Mouse (Mus musculus): ENCODE data around the gene Slit2. TPM values are rescaled to one million over a fixed set of nuclear protein-coding genes. Genes with fewer than 3 reads are reported as not detected.

Slit2 gene
- polyA plus RNA-seq, 1 experiment from 2014 or later: 12.8 TPM

GRCm38 (mm10) chr5:47984584-47985197 is 1.8 kb downstream of the Slit2 start:
- H3K4me2 ChIP-seq (ENCODE audit: low read depth, severe bottlenecking): peak overlapping the region; percentile 94
- peaks cover 13% of the 10 kb centered on the region for H3K4me1 ChIP-seq (ENCODE audit: control insufficient read depth, insufficient read depth, low read length)
- DNase-seq (ENCODE audit: low spot score): peak; percentile 49
- 0 out of 2 replicates have a peak, but pooled peaks have one; percentile 4 for ATAC-seq (ENCODE audit: insufficient number of reproducible peaks, low FRiP score, low TSS enrichment, low read depth)
- peaks cover 10% of the 10 kb centered on the region; the same call in 1 of the 2 replicates for H3K27me3 ChIP-seq (ENCODE audit: control insufficient read depth, insufficient read depth, low read length)
- H3K4me3 ChIP-seq (ENCODE audit: low read depth, low read length): peak overlapping the region; percentile 59
- H3K36me3 ChIP-seq (ENCODE audit: control insufficient read depth, insufficient read depth, low read length): no peaks in the 10 kb centered on the region
- H3K9me3 ChIP-seq (ENCODE audit: control insufficient read depth, low read length): no peaks in the 10 kb centered on the region
- no peak overlapping the region for H3K27ac ChIP-seq (replicated peaks; ENCODE audit: low read depth, low read length)
- peak overlapping the region; percentile 49; the same call in 1 of the 2 replicates for H3K9ac ChIP-seq (ENCODE audit: low read length)
- 2% methylated on average over 23 of the region's 23 CpGs for WGBS

GRCm38 (mm10) chr5:47985198-47985631 is 2.3 kb downstream of the Slit2 start:
- Histone ChIP-seq H3K9me3 (ENCODE audit: control insufficient read depth, low read length) (no peaks in the 10 kb centered on the region), H3K9ac (ENCODE audit: low read length) (peak overlapping the region; percentile 32; the same call in 1 of the 2 replicates), H3K4me3 (ENCODE audit: low read depth, low read length) (peak overlapping the region; percentile 59), H3K27ac (replicated peaks; ENCODE audit: low read depth, low read length) (no peak overlapping the region), H3K4me1 (ENCODE audit: control insufficient read depth, insufficient read depth, low read length) (peaks cover 13% of the 10 kb centered on the region), H3K36me3 (ENCODE audit: control insufficient read depth, insufficient read depth, low read length) (no peaks in the 10 kb centered on the region), H3K27me3 (ENCODE audit: control insufficient read depth, insufficient read depth, low read length) (peaks cover 10% of the 10 kb centered on the region; the same call in 1 of the 2 replicates), H3K4me2 (ENCODE audit: low read depth, severe bottlenecking) (peak overlapping the region; percentile 94)
- DNase-seq (ENCODE audit: low spot score) (peak; percentile 61), ATAC-seq (ENCODE audit: insufficient number of reproducible peaks, low FRiP score, low TSS enrichment, low read depth) (0 out of 2 replicates have a peak, but pooled peaks have one; percentile 8)
- under 1% methylated on average over 13 of the region's 13 CpGs for WGBS

DNA sequence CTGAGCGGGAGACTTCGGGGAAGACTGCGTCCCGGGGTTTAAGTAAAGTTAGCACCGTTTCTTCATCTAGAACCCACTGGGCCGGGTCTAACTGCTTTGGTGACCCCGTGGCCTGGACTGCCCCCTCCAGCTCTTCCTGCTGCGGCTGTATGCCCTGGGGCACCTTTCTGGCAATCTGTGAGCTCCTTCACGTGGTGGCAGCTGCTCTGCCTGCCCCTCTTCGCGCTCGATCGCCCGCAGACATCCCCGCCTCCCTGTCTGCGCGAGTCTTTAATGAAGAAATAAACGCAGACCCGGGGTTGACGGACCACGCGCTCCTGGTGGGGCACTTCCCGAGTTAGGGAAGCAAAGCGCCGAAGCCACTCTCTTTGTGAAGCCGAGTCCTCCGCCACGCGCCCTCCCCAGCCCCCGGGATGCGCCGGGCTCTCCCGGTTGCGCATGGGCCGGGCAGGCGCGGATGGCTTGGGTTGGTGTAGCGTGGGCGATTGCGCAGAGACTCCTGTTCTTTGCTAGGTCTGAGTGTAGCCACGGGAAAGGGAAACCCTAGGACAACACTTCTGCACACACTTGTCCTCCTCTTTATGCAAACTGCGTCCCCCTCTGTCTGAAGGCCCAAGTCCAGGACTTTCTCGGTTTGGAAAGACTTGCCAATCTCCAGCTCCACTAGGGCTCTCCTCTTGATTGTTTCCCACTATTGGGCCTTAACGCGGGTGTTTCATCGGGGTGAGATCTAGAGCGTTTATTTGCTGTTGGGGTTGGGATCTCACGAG is 3.1 kb downstream of the Slit2 start:
- peak; percentile 70 for DNase-seq (ENCODE audit: low spot score)
- ATAC-seq (ENCODE audit: insufficient number of reproducible peaks, low FRiP score, low TSS enrichment, low read depth): no peak
- Histone ChIP-seq H3K9ac (ENCODE audit: low read length) (peak overlapping the region; percentile 65), H3K4me3 (ENCODE audit: low read depth, low read length) (peak overlapping the region; percentile 59), H3K36me3 (ENCODE audit: control insufficient read depth, insufficient read depth, low read length) (no peaks in the 10 kb centered on the region), H3K27me3 (ENCODE audit: control insufficient read depth, insufficient read depth, low read length) (peaks cover 10% of the 10 kb centered on the region; the same call in 1 of the 2 replicates), H3K9me3 (ENCODE audit: control insufficient read depth, low read length) (no peaks in the 10 kb centered on the region), H3K27ac (replicated peaks; ENCODE audit: low read depth, low read length) (no peak overlapping the region), H3K4me1 (ENCODE audit: control insufficient read depth, insufficient read depth, low read length) (peaks cover 13% of the 10 kb centered on the region), H3K4me2 (ENCODE audit: low read depth, severe bottlenecking) (peak overlapping the region; percentile 94)
- WGBS: under 1% methylated on average over 48 of the region's 48 CpGs

DNA sequence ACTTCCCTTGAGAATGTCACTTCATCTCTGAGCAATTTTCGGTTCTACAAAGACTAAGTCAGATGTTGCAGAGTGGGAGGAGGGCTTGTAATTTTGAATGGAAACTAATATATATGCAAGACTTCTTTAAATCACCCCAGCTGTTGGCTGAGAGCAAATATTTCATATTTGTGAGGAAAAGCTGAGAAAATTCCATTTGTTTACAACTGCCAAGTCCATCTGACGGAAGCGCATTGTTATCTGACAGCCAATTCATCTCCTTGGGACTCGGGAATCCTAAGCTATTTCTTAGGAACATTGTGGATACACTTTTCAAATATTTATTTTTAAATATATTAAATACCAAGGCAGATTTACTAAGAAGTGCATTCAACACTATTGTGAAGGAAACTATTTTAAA is 8.0 kb downstream of the Slit2 start:
- H3K4me1 ChIP-seq (ENCODE audit: control insufficient read depth, insufficient read depth, low read length): 0 out of 2 replicates have a peak, but pooled peaks cover 2% of the 10 kb centered on the region
- ATAC-seq (ENCODE audit: insufficient number of reproducible peaks, low FRiP score, low TSS enrichment, low read depth) (no peak), DNase-seq (ENCODE audit: low spot score) (no peak)
- no peaks in the 10 kb centered on the region for H3K9me3 ChIP-seq (ENCODE audit: control insufficient read depth, low read length)
- no peaks in the 10 kb centered on the region for H3K36me3 ChIP-seq (ENCODE audit: control insufficient read depth, insufficient read depth, low read length)
- H3K27me3 ChIP-seq (ENCODE audit: control insufficient read depth, insufficient read depth, low read length): no peaks in the 10 kb centered on the region
- H3K9ac ChIP-seq (ENCODE audit: low read length): no peak overlapping the region
- H3K27ac ChIP-seq (replicated peaks; ENCODE audit: low read depth, low read length): no peak overlapping the region
- no peak overlapping the region for H3K4me3 ChIP-seq (ENCODE audit: low read depth, low read length)
- no peak overlapping the region for H3K4me2 ChIP-seq (ENCODE audit: low read depth, severe bottlenecking)
- 87% methylated on average over 4 of the region's 4 CpGs for WGBS

- WGBS: 20% methylated on average over 12 of the region's 12 CpGs
- Histone ChIP-seq H3K9me3 (ENCODE audit: control insufficient read depth, low read length) (no peaks in the 10 kb centered on the region), H3K36me3 (ENCODE audit: control insufficient read depth, insufficient read depth, low read length) (no peaks in the 10 kb centered on the region), H3K27me3 (ENCODE audit: control insufficient read depth, insufficient read depth, low read length) (no peaks in the 10 kb centered on the region), H3K9ac (ENCODE audit: low read length) (no peak overlapping the region), H3K27ac (replicated peaks; ENCODE audit: low read depth, low read length) (no peak overlapping the region), H3K4me3 (ENCODE audit: low read depth, low read length) (no peak overlapping the region), H3K4me1 (ENCODE audit: control insufficient read depth, insufficient read depth, low read length) (peaks cover 3% of the 10 kb centered on the region; the same call in 1 of the 2 replicates), H3K4me2 (ENCODE audit: low read depth, severe bottlenecking) (peak overlapping the region; percentile 18; the same call in 1 of the 2 replicates)
- ATAC-seq (ENCODE audit: insufficient number of reproducible peaks, low FRiP score, low TSS enrichment, low read depth): peak; percentile 87
- DNase-seq (ENCODE audit: low spot score): peak; percentile 70
These were observed 20.9 kb downstream of the Slit2 start for GRCm38 (mm10) chr5:48003708-48004415.

GRCm38 (mm10) chr5:48005533-48005932 is 22.6 kb downstream of the Slit2 start:
- no peak overlapping the region for H3K4me2 ChIP-seq (ENCODE audit: low read depth, severe bottlenecking)
- H3K27ac ChIP-seq (replicated peaks; ENCODE audit: low read depth, low read length): no peak overlapping the region
- no peak overlapping the region for H3K4me3 ChIP-seq (ENCODE audit: low read depth, low read length)
- H3K4me1 ChIP-seq (ENCODE audit: control insufficient read depth, insufficient read depth, low read length): peaks cover 3% of the 10 kb centered on the region; the same call in 1 of the 2 replicates
- no peaks in the 10 kb centered on the region for H3K27me3 ChIP-seq (ENCODE audit: control insufficient read depth, insufficient read depth, low read length)
- no peaks in the 10 kb centered on the region for H3K36me3 ChIP-seq (ENCODE audit: control insufficient read depth, insufficient read depth, low read length)
- no peak overlapping the region for H3K9ac ChIP-seq (ENCODE audit: low read length)
- ATAC-seq (ENCODE audit: insufficient number of reproducible peaks, low FRiP score, low TSS enrichment, low read depth) (no peak), DNase-seq (ENCODE audit: low spot score) (peak; percentile 31)
- 41% methylated on average over 9 of the region's 9 CpGs for WGBS
- H3K9me3 ChIP-seq (ENCODE audit: control insufficient read depth, low read length): no peaks in the 10 kb centered on the region

- ATAC-seq (ENCODE audit: insufficient number of reproducible peaks, low FRiP score, low TSS enrichment, low read depth) (no peak), DNase-seq (ENCODE audit: low spot score) (no peak)
- no peaks in the 10 kb centered on the region for H3K9me3 ChIP-seq (ENCODE audit: control insufficient read depth, low read length)
- H3K27ac ChIP-seq (replicated peaks; ENCODE audit: low read depth, low read length): no peak overlapping the region
- H3K4me1 ChIP-seq (ENCODE audit: control insufficient read depth, insufficient read depth, low read length): peaks cover 3% of the 10 kb centered on the region; the same call in 1 of the 2 replicates
- no peak overlapping the region for H3K9ac ChIP-seq (ENCODE audit: low read length)
- no peaks in the 10 kb centered on the region for H3K27me3 ChIP-seq (ENCODE audit: control insufficient read depth, insufficient read depth, low read length)
- no peaks in the 10 kb centered on the region for H3K36me3 ChIP-seq (ENCODE audit: control insufficient read depth, insufficient read depth, low read length)
- H3K4me2 ChIP-seq (ENCODE audit: low read depth, severe bottlenecking): no peak overlapping the region
- no peak overlapping the region for H3K4me3 ChIP-seq (ENCODE audit: low read depth, low read length)
These were observed 23.1 kb downstream of the Slit2 start for GRCm38 (mm10) chr5:48006059-48006458.

- WGBS: 78% methylated on average over 4 of the region's 4 CpGs
- no peaks in the 10 kb centered on the region for H3K27me3 ChIP-seq (ENCODE audit: control insufficient read depth, insufficient read depth, low read length)
- H3K4me3 ChIP-seq (ENCODE audit: low read depth, low read length): no peak overlapping the region
- ATAC-seq (ENCODE audit: insufficient number of reproducible peaks, low FRiP score, low TSS enrichment, low read depth) (no peak), DNase-seq (ENCODE audit: low spot score) (no peak)
- no peak overlapping the region for H3K27ac ChIP-seq (replicated peaks; ENCODE audit: low read depth, low read length)
- no peaks in the 10 kb centered on the region for H3K4me1 ChIP-seq (ENCODE audit: control insufficient read depth, insufficient read depth, low read length)
- no peak overlapping the region for H3K4me2 ChIP-seq (ENCODE audit: low read depth, severe bottlenecking)
- H3K36me3 ChIP-seq (ENCODE audit: control insufficient read depth, insufficient read depth, low read length): no peaks in the 10 kb centered on the region
- no peaks in the 10 kb centered on the region for H3K9me3 ChIP-seq (ENCODE audit: control insufficient read depth, low read length)
- H3K9ac ChIP-seq (ENCODE audit: low read length): no peak overlapping the region
These were observed 40.5 kb downstream of the Slit2 start for GRCm38 (mm10) chr5:48023441-48023840.
